Mouse (Mus musculus): ENCODE data around the gene Rptor.

Gene Rptor

DNA sequence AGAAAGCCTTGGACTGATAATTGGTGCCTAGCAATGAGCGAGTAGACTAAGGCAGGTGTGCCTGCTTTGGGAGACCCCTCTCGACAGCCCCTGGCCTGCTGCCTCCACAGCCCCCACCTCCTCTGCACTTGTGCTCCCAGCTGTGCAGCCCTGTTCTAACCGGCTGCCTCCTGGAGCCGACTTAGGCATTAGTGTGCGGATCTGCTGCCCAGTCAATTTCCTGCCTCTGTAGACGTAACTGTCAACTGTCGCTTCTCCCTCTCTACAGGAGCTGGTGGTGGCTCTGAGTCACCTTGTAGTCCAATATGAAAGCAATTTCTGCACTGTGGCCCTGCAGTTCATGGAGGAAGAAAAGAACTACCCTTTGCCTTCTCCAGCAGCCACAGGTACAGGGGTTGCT is 253.3 kb downstream of the Rptor start:
- peak; percentile 34 for DNase-seq (ENCODE audit: low read depth, low spot score)

DNA sequence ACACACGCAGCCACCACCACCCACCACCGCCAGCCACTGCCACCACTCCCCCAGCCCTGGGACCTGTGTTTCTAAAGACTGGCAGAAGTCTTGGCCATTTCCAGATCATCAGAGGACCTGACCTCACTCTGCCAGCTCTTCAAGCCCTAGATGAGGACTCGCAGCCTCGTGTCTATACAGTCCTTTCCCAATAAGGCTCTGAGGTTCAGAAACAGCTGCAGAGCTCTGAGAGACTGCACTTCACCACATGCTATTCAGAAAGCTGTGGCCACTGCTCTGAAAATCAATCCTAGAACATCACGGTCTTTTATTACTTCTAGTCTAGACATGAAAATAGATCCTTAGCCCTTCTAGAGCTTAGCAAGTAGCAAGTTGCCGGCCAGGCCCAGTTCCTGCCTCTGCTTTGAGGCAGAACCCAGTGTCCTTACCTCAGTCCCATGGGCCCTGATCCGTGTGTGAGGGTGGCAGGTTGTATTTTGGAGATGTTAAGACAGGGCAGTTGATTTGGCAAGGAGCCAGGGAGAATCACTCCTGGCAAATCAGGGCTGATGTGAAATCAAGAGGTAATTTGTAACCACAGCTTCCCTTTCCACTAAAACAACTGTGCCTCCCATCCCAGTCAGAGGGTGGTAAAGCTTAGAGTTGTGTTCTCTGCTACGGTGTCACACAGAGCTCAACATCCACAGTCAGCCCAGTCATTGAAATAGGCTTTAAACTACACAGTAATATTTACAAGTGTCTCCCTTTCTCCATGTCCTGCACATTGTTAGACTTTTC is 260.0 kb downstream of the Rptor start:
- no peak for DNase-seq (ENCODE audit: low read depth, low spot score)

DNA sequence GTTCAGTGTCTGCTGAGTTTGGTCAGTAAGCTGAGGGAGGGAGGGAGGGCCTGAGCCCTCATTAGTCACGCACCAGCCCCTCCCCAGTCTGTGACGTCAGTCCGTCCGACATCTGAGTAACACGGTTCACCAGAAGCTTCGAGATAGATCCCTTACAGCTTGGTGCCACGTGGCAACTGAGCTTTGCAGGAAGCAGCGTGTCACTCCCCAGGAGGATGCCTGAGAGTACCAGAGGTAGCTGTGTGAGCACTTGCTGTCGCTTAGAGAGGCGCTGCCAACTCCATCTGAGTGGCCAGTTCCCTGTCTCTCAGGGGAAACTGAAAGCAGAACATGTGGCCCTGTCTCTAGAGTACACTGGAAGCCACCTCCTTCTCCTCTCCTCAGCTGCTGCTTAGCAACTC is 260.7 kb downstream of the Rptor start:
- DNase-seq (ENCODE audit: low read depth, low spot score), result peak; percentile 32

DNA sequence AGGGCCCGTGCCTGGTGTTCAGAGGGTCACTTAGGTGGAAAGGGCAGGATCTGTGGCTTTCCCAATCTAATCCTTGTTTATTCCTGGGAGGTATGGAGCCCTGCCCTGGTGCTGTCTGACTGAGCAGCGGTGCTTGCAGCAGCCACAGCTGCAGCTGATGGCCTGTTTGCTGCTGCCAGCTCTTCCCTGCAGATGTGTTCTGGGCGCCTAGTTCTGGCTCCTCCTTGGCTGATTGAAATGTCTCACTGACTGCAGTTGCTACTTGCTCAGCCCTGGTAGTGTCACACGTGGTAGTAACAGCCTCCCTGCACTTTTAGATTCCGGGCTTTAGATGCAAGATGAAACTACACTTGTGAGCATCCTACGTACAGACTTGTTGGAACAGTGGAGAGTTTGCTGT is 264.1 kb downstream of the Rptor start:
- DNase-seq (ENCODE audit: low read depth, low spot score), result no peak

DNA sequence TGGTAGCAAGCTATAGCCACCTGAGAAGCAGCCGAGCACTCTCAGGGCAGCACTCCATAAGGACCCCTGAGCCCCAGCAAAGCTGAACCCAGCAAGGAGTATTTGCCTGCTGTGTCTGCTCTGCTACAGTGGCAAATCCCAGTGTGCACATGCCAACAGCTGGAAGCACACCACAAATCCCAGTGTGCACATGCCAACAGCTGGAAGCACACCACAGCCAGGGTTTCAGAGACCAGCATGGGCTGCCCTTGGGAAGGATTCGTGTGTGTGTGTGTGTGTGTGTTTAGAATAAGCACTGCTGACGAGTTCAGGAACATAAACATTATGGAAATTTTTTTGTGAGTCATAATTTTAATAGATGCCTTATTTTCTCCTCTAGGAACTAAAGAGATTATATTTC is 265.4 kb downstream of the Rptor start:
- no peak for DNase-seq (ENCODE audit: low read depth, low spot score)

GRCm38 (mm10) chr11:119868556-119868955 is 265.9 kb downstream of the Rptor start:
- DNase-seq (ENCODE audit: low read depth, low spot score), result no peak

GRCm38 (mm10) chr11:119871141-119871540 is 268.4 kb downstream of the Rptor start:
- DNase-seq (ENCODE audit: low read depth, low spot score), result no peak

- DNase-seq (ENCODE audit: low read depth, low spot score), result no peak
These were observed 270.9 kb downstream of the Rptor start for GRCm38 (mm10) chr11:119873643-119874042.

GRCm38 (mm10) chr11:119874841-119875240 is 272.1 kb downstream of the Rptor start:
- DNase-seq (ENCODE audit: low read depth, low spot score), result no peak

DNA sequence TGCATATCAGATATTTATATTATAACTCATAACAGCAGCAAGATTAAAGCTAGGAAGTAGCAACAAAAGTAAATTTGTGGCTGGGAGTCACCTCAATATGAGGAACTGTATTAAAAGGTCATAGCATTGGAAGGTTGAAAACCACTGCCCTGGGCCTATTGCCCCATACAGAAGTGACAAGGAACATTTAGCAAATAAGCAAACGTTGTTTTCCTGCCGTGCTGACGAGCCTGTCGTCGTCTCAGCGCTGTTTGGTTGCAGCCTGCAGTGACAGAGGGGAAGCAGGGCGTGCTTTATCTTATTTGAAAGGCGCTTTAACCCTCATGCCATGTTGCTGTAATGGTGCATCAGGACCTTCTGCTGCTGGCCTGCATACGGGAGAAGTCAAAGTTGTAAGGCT is 273.0 kb downstream of the Rptor start:
- no peak for DNase-seq (ENCODE audit: low read depth, low spot score)

- DNase-seq (ENCODE audit: low read depth, low spot score), result no peak
These were observed 274.4 kb downstream of the Rptor start for GRCm38 (mm10) chr11:119877124-119877523.

- no peak for DNase-seq (ENCODE audit: low read depth, low spot score)
These were observed 276.9 kb downstream of the Rptor start for GRCm38 (mm10) chr11:119879573-119879972.

- no peak for DNase-seq (ENCODE audit: low read depth, low spot score)
These were observed 280.9 kb downstream of the Rptor start for GRCm38 (mm10) chr11:119883646-119884045.

DNA sequence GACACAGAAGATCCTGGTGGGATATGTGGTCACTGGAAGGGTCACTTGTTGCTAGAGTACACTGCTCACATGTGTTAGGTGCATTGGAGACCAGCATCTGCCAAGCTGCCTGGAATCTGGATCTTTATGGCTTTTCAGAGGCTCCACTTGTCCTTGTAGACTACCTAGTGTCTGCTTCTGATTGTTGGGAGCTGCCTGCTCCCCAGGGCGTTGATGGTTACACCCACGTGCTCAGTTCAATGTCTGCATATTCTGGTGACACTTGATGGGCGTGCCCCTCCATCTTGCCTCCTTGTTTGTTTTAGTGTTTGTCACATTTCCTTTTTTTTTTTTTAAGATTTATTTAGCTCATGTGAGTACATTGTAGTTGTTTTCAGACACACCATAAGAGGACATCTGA is 287.3 kb downstream of the Rptor start:
- DNase-seq (ENCODE audit: low read depth, low spot score), result no peak

DNA sequence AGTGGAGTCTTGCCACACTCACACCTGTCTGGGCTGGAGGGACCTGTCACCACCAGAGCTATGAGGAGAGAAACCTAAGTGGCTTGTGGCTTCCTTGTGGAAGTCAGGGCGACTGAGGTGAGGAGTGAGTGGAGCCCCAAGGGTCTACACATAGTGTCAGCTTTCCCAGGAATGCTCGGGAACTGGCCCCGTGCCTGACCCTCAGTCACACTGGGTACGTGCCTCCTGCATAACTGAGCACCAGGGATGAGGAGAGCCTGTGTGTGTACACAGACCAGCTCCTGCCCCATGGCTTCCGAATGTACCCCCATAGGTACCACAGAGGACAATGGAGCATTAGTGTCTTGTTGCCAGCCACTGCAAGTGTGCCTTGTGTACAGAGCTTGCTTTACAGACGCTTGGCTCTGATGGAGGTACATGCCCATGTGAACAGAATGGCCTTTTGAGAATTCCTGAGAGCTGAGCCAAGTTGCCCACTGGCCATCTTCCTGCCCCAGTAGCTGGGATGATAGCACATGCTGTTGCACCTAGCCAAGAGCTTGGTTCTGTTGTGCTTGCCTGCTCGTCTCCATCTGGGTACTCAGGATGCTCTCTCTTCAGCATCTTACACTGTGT is 289.0 kb downstream of the Rptor start:
- no peak for DNase-seq (ENCODE audit: low read depth, low spot score)

DNA sequence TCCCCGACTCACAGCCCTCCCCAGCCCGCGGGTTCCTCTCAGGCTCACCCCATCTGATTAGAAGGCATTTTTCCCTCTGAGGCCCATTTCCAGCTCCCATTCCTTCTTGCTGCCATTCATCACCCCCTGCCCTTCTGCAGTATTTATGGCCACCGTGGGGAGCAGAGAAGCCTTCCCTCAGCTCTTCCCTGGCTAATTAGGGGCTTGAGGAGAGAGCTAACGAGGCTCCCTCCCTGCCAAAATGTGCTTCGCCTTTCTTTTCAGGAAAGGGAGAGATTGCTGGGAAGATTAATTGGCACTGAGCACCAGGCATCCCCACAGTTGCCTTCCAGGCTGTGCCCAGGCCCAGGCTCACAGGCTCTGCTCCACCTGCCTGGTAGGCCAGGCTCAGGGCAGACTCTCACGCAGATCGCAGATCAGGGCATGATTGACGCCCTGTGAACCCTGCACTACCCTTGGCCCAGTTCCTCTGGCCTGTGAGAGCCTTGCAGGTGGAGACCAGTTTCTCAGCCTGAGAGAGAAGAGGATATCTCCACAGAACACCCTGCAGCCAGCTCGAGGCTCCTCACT is 291.0 kb downstream of the Rptor start:
- no peak for DNase-seq (ENCODE audit: low read depth, low spot score)

- DNase-seq (ENCODE audit: low read depth, low spot score), result peak; percentile 46
These were observed 291.9 kb downstream of the Rptor start for GRCm38 (mm10) chr11:119894634-119895033.

GRCm38 (mm10) chr11:119897041-119897440 is 294.3 kb downstream of the Rptor start:
- no peak for DNase-seq (ENCODE audit: low read depth, low spot score)

DNA sequence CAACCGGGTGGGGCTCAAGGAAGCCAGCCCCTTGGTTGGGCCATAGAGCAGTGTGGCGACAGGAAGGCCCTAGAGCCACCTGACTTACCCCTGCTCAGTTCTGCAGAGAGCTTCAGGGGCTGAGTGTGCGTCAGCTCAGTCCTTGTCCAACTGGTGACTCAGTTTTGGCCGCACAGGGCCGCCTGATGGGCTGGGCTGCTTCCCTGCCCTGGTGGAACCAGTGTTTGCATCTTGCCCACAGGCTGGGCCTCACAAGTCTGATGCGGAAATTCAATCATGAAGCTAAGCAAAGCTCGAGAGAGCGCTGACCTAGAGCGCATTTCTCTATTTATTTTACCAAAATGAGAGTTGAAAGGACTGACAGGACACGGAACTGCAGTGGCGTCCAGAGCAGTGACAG is 296.3 kb downstream of the Rptor start:
- DNase-seq (ENCODE audit: low read depth, low spot score), result no peak

DNA sequence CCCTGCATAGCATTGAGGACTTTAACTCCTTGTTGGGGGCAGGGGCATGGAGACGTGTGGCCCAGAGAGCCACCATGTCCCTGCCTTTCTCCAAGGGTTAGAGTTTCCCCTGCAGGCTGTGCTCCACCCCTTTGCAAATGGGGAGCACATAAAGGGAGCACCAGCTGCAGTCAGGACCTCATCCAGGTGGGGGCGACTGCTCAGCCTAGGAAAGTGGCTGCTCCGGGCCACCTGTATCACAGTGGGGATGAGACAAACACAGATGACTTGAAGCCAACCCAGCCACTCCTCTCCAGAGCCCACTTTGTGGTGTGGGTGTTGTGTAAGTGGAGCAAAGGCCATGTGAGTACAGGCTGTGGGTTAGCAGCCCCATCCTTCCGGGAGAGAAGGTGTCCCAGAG is 298.5 kb downstream of the Rptor start:
- no peak for DNase-seq (ENCODE audit: low read depth, low spot score)

- no peak for DNase-seq (ENCODE audit: low read depth, low spot score)
These were observed 300.2 kb downstream of the Rptor start for GRCm38 (mm10) chr11:119902891-119903290.

DNA sequence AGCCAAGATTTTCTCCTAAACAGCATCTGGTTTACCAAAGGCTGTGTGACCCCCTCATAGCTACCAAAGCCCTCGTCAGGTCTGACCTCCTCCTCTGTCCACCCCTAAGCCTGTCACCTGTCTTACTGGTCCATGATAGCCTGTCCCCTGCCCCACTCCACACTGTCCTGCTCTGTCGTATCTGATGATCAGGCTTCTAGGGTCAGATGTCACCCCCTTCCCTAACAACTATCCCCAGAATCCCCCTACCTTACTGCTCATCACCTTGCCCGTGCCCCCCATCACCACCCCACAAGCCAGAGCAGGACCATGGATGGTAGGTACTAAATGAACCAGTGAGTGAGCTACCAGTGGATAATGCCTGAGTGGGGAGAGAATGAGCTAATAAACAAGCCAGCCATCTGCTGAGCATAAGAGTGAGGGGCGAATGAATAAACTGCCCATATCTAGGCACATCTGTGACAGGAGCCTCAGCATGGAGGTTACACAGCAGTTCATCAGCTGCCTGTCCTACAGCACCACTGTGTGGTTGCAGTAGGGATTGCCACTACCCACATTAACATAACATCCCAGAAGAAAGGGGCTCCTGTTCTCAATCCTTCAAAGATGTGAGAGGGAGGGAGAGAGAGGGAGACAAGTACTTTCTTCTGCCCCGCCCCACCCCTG is 302.0 kb downstream of the Rptor start:
- peak; percentile 81 for DNase-seq (ENCODE audit: low read depth, low spot score)

- no peak for DNase-seq (ENCODE audit: low read depth, low spot score)
These were observed 303.1 kb downstream of the Rptor start for GRCm38 (mm10) chr11:119905794-119906193.

Measured in CD4-positive, CD25-positive, alpha-beta regulatory T cell, adult 2 months (primary cell).